Comparison of ENCODE assay signal across 31 mouse cellular contexts in the genomic region with DNA sequence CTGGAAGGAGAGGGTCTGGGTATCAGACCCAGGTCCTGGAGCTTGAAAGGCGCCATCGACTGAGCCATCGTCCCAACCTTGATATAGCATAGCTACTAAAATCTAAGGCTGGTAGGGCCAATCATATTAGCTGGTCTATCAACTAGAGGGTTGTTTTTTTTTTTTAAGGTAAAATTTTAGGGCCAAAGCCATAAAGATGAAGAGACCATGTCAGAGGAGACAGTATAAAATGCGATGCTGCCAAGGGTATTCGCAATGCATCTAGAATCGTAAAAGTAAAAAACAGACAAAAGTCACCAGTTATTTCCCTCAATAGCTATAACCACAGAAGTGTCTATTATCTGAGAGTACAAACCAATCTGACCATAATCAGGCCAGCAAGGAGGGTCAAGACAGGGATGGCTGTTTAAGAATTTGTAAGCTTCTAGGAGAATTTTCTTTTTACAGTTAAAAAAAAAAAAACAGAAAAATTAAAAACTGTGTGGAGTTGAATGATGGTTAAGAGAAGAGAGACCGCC.
"Had no signal": no experiment of that assay in that cellular context is flagged by ENCODE, and none has a peak within 500 bp of the region (broad histone marks: within the 10 kb centered on the region; RNA-seq: fewer than 3 reads in every experiment).

No protein-coding gene starts in this region.

- H3K9ac ChIP-seq: limb, embryonic 12.5 days; limb, embryonic 13.5 days; limb, embryonic 15.5 days; liver, embryonic 12.5 days; liver, embryonic 13.5 days; liver, embryonic 14.5 days; liver, embryonic 15.5 days; liver, postnatal 0 days; lung, embryonic 14.5 days; lung, embryonic 15.5 days; midbrain, embryonic 12.5 days; midbrain, embryonic 13.5 days; midbrain, embryonic 15.5 days; neural tube, embryonic 12.5 days had no signal

- DNase-seq: left cerebral cortex, postnatal 4 days; liver; liver, embryonic 13.5 days; liver, postnatal 0 days; lung, adult 18-20 months; lung, adult 2 months; lung, embryonic 14.5 days; lung, postnatal 10 days; lung, postnatal 14 days; lung, postnatal 36 days; lung, postnatal 4 days had no signal

- H3K9me3 ChIP-seq: limb, embryonic 10.5 days; limb, embryonic 12.5 days; limb, embryonic 13.5 days; limb, embryonic 15.5 days; liver, embryonic 13.5 days; liver, embryonic 15.5 days; lung, embryonic 15.5 days; midbrain, embryonic 10.5 days; midbrain, embryonic 12.5 days; midbrain, embryonic 13.5 days; midbrain, embryonic 15.5 days; neural tube, embryonic 12.5 days had no signal

- H3K27ac ChIP-seq: left cerebral cortex, adult 2 months; limb, embryonic 10.5 days; limb, embryonic 12.5 days; limb, embryonic 13.5 days; limb, embryonic 15.5 days; liver, embryonic 12.5 days; liver, embryonic 13.5 days; liver, embryonic 14.5 days; liver, embryonic 15.5 days; lung, embryonic 15.5 days; macrophage; midbrain, embryonic 10.5 days; midbrain, embryonic 12.5 days; midbrain, embryonic 13.5 days; midbrain, embryonic 15.5 days; neural tube, embryonic 12.5 days had no signal

- H3K4me3 ChIP-seq: left cerebral cortex, adult 2 months; limb, embryonic 10.5 days; limb, embryonic 12.5 days; limb, embryonic 13.5 days; limb, embryonic 15.5 days; liver, embryonic 12.5 days; liver, embryonic 13.5 days; liver, embryonic 15.5 days; lung, embryonic 15.5 days; megakaryocyte, embryonic 14.5 days; midbrain, embryonic 10.5 days; midbrain, embryonic 12.5 days; midbrain, embryonic 13.5 days; midbrain, embryonic 15.5 days; myocyte; neural tube, embryonic 12.5 days had no signal

- H3K4me1 ChIP-seq: limb, embryonic 12.5 days; limb, embryonic 13.5 days; lung, embryonic 15.5 days; midbrain, embryonic 10.5 days; midbrain, embryonic 12.5 days; midbrain, embryonic 13.5 days; midbrain, embryonic 15.5 days; neural tube, embryonic 12.5 days had no signal

- ATAC-seq: liver, embryonic 12.5 days; liver, postnatal 0 days; lung, postnatal 0 days; midbrain, embryonic 13.5 days; midbrain, embryonic 15.5 days; midbrain, embryonic 16.5 days had no signal

- H3K4me2 ChIP-seq: limb, embryonic 12.5 days; limb, embryonic 13.5 days; limb, embryonic 15.5 days; liver, embryonic 11.5 days; liver, embryonic 12.5 days; liver, embryonic 13.5 days; liver, embryonic 15.5 days; lung, embryonic 14.5 days; lung, embryonic 15.5 days; midbrain, embryonic 12.5 days; midbrain, embryonic 13.5 days; midbrain, embryonic 15.5 days; neural tube, embryonic 12.5 days had no signal

- H3K27me3 ChIP-seq: limb, embryonic 12.5 days; limb, embryonic 13.5 days; limb, embryonic 15.5 days; liver, embryonic 12.5 days; liver, embryonic 13.5 days; liver, embryonic 15.5 days; lung, embryonic 15.5 days; megakaryocyte, embryonic 14.5 days; midbrain, embryonic 12.5 days; midbrain, embryonic 13.5 days; midbrain, embryonic 15.5 days; neural tube, embryonic 12.5 days had no signal
